Mouse (Mus musculus) thymus, postnatal 25 days (tissue): ENCODE data around the gene Olfr114.

Source experiments
- DNase-seq: peaks from one replicate; pipeline ENCODE4 v3.0.0; 2022

Gene Olfr114

DNA sequence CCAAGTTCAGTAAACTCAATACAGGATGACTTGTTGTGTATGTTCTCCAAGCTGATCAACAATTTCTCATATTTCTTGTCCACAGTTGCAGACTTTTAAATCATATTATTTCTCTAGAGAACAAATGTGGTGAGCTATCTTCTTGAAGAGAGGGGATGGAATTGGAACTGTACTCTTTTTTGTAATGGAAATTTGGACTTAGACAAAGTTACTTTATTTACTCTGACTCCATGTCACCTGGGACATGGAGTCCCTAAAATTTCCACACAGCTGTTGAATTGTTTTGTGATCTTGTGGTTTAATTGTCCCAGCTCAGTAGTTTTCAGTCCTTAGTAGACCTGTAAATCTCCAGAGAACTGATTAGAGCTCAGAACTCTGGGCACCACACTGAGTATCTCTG, at the start of gene Olfr114:
TSS of gene Olfr114 (minus strand) at position 101 of the 400 bp plus-strand sequence.
- DNase-seq, result no peak

DNA sequence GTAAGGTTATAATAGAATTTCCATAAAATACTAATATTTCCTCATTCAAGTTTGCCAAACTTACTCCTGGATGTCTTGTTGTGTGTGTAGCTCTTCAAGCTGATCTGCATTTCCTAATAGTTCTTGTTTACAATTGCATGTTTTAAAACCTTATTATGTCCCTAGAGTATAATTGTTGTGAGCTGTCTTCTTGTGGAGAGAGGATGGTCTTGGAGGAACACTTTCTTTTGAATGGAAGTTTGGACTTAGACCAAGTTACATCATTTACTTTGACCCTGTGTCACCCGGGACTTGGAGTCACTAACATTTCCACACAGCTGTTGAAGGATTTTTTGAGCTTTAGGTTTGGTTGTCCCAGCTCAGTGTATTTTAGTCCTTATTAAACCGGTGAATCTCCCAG, 34.5 kb upstream of the Olfr114 start, which contains the start of the genes Olfr115 and Olfr116:
TSS of gene Olfr115 (minus strand) at position 101 of the 400 bp plus-strand sequence.
TSS of gene Olfr116 (minus strand) at position 191 of the 400 bp plus-strand sequence.
- no peak for DNase-seq

DNA sequence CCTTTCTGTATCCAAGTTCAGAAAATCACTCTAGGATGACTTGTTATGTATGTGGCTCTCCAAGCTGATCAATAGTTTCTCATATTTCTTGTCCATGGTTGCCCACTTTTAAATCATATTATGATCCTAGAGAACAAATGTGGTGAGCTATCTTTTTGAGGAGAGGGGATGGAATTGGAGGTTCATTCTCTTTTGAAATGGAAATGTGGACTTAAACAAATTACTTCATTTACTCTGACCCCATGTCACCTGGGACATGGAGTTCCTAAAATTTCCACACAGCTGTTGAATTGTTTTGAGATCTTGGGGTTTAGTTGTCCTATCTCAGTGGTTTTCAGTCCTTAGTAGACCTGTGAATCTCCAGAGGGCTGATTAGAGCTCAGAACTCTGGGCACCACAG, 15.0 kb downstream of the Olfr114 start, which contains the start of gene Olfr113:
TSS of gene Olfr113 (minus strand) at position 101 of the 400 bp plus-strand sequence.
- no peak for DNase-seq

DNA sequence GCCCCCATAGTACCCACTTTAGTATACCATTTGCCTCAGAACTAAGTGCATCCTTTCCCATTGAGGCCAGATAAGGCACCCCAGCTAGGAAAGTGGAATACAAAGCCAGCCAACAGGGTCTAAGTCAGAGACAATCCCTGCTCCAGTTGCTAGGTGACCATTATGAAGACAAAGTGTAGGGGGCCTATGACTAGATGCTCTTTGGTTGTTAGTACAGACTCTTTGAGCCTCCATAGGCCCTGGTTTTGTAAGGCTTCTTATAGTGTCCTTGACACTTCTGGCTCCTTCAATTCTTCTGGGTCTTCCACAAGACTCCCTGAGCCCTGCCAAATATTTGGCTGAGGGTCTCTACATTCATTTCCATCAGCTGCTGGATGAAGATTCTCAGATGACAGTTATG, 23.2 kb downstream of the Olfr114 start, which contains the start of gene Olfr112:
TSS of gene Olfr112 (minus strand) at position 101 of the 400 bp plus-strand sequence.
- no peak for DNase-seq

DNA sequence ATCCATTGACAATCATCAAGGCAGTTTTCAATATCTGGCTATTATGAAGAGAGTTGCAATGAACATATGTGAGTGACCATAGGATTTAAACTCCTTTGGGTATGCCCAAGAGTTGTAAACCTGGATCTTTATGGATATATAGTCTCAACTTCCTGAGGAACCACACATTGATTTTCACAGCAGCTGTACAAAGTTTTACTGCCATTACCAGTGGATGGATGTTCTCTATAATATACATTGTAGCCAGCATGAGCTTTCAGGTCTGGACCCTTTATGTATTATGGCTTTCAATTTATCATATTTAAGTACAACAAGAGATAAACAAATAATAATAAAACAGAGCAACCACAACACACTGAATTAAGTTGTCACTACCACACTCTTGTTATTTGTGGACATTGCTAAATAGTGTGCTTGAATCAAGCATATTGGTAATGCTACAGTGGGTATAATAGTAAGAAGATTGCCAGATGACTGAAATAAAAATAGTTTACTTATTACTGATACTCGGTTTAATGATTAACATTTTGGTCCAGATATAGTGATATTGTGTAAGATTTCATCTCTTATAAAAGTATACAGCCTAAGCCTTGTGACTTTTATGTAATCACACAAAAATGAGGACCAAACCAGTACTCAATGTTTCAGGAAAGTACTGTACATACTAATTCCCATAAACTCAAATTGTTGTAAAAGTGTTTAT, 33.5 kb downstream of the Olfr114 start:
- DNase-seq, result no peak

DNA sequence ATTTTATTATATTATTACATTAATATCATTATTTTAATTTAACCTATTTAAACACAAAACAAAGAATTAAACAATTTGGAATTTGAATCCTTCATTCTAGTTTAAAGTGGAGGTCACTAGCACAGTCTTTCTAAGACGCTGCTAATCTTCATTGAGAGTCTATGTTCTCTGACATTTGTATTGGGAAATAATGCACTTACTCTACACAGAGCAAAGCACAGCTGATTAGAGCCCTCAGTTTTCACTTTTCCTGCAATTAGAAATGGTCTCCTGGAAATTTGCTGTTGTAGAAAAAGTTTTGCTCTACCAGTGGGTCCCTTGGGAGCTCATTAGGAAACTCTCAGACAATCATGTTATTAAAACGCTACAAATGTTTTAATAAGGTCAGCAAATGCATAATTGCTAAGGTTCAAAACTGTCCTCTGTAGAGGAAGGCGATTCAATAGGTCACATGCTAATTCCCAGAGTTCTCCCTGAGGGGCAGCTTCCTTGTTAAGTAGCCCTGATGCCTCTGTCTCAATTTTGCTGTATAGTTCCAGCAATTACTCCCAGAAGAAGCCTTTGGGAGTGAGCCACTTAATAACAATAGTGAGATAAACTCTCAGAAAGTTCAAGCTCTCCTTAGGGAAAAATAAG, 48.6 kb downstream of the Olfr114 start:
- no peak for DNase-seq

DNA sequence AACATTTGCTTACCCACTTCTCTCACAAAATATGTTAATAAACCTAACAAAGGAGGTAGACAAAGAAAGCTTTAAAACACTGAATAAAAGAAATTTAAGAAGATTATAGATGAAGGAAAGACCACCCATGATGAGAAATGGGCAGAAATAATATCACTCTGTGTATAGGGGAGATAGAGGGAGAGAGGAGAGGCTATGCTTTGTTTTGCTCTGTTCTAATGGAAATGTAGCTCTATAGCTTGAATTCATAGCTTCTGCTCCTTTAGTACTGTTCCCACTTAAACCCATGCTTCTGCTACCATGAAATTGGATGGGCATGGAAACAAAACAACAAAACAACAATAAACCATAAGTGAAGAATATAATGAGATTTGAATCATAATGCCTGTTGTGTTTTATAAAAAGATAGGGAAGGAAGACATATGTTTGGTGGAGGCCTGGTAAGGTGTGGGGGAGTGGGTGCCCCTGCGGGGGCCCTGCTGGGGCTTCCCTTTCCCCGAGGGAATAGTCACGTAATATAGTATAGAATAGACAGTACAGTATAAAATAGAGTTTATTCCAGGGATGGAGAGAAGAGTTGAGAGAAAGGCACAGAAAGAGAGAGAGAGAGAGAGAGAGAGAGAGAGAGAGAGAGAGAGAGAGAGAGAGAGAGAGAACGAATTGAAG, 51.0 kb downstream of the Olfr114 start:
- DNase-seq, result no peak
